Mouse (Mus musculus) layer of hippocampus, adult 6 months (tissue): Measurements from ENCODE around the gene Hoxb6. TPM values are rescaled to one million over a fixed set of nuclear protein-coding genes. Genes with fewer than 3 reads are reported as not detected.

Experiments used
- long read RNA-seq, 2 experiments: library from polyadenylated mRNA; unstranded; transcript quantifications; one replicate each; pipeline ENCODE4 v2.0.0; 2019 to 2020
- microRNA-seq: library from miRNA; unstranded; fragments of <30 nt; microRNA quantifications from one replicate; pipeline ENCODE4 v1.2.0, GENCODE M21; 2020
- polyA plus RNA-seq: library from polyadenylated mRNA; unstranded; fragments of <200 nt; fragmentation: Nextera tagmentation; gene quantifications from 2 replicates; pipeline ENCODE4 v1.2.3, GENCODE M21; 2021

Gene Hoxb6
- polyA plus RNA-seq = not detected in 2 replicates
- long read RNA-seq, experiment 1 = 0 reads
- long read RNA-seq, experiment 2 = 0 reads

DNA sequence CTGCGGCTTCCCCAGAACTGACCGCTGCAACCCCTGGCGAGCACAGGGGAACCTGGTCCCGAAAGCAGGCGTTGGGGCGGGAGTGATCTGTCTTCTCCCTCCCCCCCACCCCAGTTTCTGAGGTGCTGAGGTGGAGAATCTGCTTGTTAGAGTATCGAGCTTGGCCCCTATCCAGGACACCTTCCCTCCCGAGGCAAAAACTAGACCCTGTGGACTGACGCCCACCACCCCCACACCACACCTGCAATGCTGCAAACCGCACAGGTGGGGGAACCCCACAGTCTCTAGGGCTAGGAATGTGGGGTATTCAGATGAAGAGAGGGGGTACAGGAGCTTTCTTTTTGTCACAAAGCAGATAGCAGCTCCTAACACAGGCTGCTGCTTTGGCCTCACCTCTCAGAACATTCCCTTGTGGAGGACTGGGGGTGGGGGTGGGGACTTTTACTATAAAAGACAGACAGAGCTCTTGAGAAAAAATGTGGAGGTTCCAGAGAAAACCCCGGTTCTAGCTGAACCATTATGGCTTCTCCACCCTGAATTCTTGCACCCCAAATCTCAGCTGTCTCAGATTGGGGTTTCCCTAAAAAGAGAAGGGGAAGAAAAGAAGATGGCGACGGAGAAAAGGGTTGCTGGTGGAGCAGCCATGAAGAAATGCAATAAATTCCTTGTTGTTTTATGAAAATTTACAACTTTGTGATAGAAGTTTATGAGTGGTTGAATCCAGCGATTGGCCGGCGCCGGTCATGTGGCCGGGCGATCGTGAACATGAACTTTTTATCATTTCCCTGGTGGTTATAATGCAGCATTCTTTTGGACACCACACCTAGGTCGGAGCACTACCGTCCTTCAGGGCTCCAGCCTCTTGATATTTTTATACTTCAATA lies at the start of gene Hoxb6:
Hoxb6 (plus strand) TSS at position 796 of the 884 bp plus-strand sequence.

GRCm38 (mm10) chr11:96270996-96271540 lies 21.2 kb upstream of the Hoxb6 start, which contains the start of gene Hoxb9:
TSS of gene Hoxb9 (plus strand) at chr11:96271457.

GRCm38 (mm10) chr11:96281855-96282570 lies 10.3 kb upstream of the Hoxb6 start, which contains the start of gene Hoxb8:
TSS of gene Hoxb8 (plus strand) at chr11:96281905.

GRCm38 (mm10) chr11:96285771-96286738 lies 6.2 kb upstream of the Hoxb6 start, which contains the start of gene Hoxb7:
TSS of gene Hoxb7 (plus strand) at chr11:96286623.

DNA sequence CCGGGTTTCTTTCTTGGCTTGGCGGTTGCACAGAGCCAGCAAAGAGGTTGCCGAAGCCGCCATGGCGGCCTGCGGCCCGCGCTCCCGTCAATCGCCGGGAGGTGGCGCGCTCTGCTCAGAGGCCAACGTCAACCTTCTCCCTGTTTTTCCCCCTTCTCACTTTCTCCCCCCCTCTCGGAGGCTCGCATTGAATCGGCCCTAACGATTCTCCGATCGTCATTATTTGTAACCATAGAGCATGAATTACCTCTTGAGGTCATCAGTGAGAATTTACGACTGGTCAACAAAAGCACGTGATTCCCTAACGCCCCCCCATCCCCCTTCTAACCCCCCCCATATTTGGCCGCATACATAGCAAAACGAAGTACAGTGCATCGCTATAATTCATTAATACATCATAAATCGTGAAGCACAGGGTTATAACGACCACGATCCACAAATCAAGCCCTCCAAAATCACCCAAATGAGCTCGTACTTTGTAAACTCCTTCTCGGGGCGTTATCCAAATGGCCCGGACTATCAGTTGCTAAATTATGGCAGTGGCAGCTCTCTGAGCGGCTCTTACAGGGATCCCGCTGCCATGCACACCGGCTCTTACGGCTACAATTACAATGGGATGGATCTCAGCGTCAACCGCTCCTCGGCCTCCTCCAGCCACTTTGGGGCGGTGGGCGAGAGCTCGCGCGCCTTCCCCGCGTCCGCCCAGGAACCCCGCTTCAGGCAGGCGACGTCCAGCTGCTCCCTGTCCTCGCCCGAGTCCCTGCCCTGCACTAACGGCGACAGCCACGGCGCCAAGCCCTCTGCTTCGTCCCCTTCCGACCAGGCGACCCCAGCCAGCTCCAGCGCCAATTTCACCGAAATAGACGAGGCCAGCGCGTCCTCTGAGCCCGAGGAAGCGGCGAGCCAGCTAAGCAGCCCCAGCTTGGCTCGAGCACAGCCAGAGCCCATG lies 11.1 kb downstream of the Hoxb6 start, which contains the start of gene Hoxb5:
Hoxb5 (plus strand) TSS at position 186 of the 949 bp plus-strand sequence.

DNA sequence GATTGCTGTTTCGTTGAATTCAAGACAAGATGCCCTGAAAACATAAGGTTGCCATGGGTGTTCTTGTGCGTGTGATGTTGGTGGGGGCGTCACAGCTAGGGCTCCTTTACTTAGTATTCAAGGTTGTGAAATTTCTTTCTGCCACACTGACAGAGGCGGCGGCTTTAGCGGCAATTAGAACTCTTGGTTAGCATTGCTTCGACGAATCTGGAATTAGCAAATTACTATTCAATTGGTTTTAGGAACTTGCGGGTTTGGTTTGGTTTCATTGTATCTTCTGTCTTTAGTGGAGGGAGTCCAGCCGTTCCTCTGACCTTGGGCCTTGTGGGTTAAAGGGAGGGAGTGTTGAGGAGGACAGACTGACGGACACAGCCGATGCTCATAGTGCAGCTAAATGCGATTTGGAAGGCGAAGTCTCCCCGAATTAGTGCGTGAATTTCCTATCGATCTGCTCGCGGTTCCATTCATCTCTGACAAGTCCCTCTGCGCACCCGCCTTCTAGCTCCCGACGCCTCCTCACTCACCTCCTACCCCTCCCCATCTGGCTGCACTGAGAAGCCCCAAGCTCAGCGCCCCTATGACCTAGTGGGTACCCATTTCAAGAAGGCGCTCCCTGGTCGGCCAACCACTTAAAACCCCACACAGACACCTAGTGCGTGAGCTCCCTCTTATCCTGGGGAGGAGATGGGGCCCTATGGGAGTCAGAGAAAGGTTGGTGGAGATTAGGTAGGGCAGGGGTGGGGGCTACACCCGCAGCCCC lies 25.5 kb downstream of the Hoxb6 start, which contains the start of gene Hoxb4:
Hoxb4 (plus strand) TSS at position 660 of the 760 bp plus-strand sequence.

GRCm38 (mm10) chr11:96323154-96323553 lies 30.9 kb downstream of the Hoxb6 start, which contains the start of gene Hoxb3:
TSS of gene Hoxb3 (plus strand) at chr11:96323326.

GRCm38 (mm10) chr11:96350341-96350624 lies 58.0 kb downstream of the Hoxb6 start, which contains the start of gene Hoxb2:
TSS of gene Hoxb2 (plus strand) at chr11:96350525.

Small RNA genes within 50 kb of the gene (microRNA-seq; reads per million reads assigned to microRNA genes)
- gene Mir10a (20.6 reads per million, percentile 41 among the genes with 10 or more reads in this experiment), gene Mir196a-1 (not detected)

Other genes with a start within 250 kb of the Hoxb6 start
- 6.6 and 6.9 TPM in 2 replicates for gene Ube2z, start 227.1 kb upstream of the Hoxb6 start, polyA plus RNA-seq
- gene Atp5g1, start 216.8 kb upstream of the Hoxb6 start, polyA plus RNA-seq = 1,392 and 1,732 TPM in 2 replicates
- 0.09 and 0.21 TPM in 2 replicates for gene Calcoco2, start 180.5 kb upstream of the Hoxb6 start, polyA plus RNA-seq
- 0.06 and 0.10 TPM in 2 replicates for gene Ttll6, start 158.7 kb upstream of the Hoxb6 start, polyA plus RNA-seq
- not detected in 2 replicates for gene Hoxb13, start 98.2 kb upstream of the Hoxb6 start, polyA plus RNA-seq
- not detected in 2 replicates for gene Hoxb9, start 21.0 kb upstream of the Hoxb6 start, polyA plus RNA-seq
- gene Hoxb8, start 10.6 kb upstream of the Hoxb6 start, polyA plus RNA-seq = not detected in 2 replicates
- gene Hoxb7, start 5.9 kb upstream of the Hoxb6 start, polyA plus RNA-seq = not detected in 2 replicates
- gene Hoxb5, start 10.9 kb downstream of the Hoxb6 start, polyA plus RNA-seq = not detected in 2 replicates
- gene Hoxb4, start 25.8 kb downstream of the Hoxb6 start, polyA plus RNA-seq = not detected in 2 replicates
- gene Hoxb3, start 30.9 kb downstream of the Hoxb6 start, polyA plus RNA-seq = not detected in 2 replicates
- not detected in 2 replicates for gene Hoxb2, start 58.0 kb downstream of the Hoxb6 start, polyA plus RNA-seq
- not detected in 2 replicates for gene Hoxb1, start 73.3 kb downstream of the Hoxb6 start, polyA plus RNA-seq
- 1.9 TPM in 2 replicates for gene Skap1, start 172.1 kb downstream of the Hoxb6 start, polyA plus RNA-seq